Mouse (Mus musculus): ENCODE results near the gene Ano1.

Gene Ano1

GRCm38 (mm10) chr7:144768845-144769244, 17.1 kb upstream of the Ano1 start:
- no peak for DNase-seq (ENCODE audit: low read depth, low spot score)

- no peak for DNase-seq (ENCODE audit: low read depth, low spot score)
These were observed 12.9 kb upstream of the Ano1 start for GRCm38 (mm10) chr7:144764537-144765282.

GRCm38 (mm10) chr7:144764013-144764412, 12.2 kb upstream of the Ano1 start:
- no peak for DNase-seq (ENCODE audit: low read depth, low spot score)

GRCm38 (mm10) chr7:144762496-144763235, 10.9 kb upstream of the Ano1 start:
- no peak for DNase-seq (ENCODE audit: low read depth, low spot score)

- DNase-seq (ENCODE audit: low read depth, low spot score), result no peak
These were observed 8.5 kb upstream of the Ano1 start for GRCm38 (mm10) chr7:144760228-144760627.

- DNase-seq (ENCODE audit: low read depth, low spot score), result no peak
These were observed 7.7 kb upstream of the Ano1 start for GRCm38 (mm10) chr7:144759455-144759854.

GRCm38 (mm10) chr7:144755511-144756378, 4.0 kb upstream of the Ano1 start:
- DNase-seq (ENCODE audit: low read depth, low spot score), result no peak

GRCm38 (mm10) chr7:144754722-144755121, 2.9 kb upstream of the Ano1 start:
- DNase-seq (ENCODE audit: low read depth, low spot score), result no peak

- DNase-seq (ENCODE audit: low read depth, low spot score), result no peak
These were observed 1.9 kb upstream of the Ano1 start for GRCm38 (mm10) chr7:144753657-144754031.

- no peak for DNase-seq (ENCODE audit: low read depth, low spot score)
These were observed 1.3 kb upstream of the Ano1 start for GRCm38 (mm10) chr7:144752919-144753656.

GRCm38 (mm10) chr7:144747756-144748155, 4.0 kb downstream of the Ano1 start:
- DNase-seq (ENCODE audit: low read depth, low spot score), result no peak

GRCm38 (mm10) chr7:144746466-144746865, 5.3 kb downstream of the Ano1 start:
- DNase-seq (ENCODE audit: low read depth, low spot score), result no peak

GRCm38 (mm10) chr7:144743874-144744273, 7.9 kb downstream of the Ano1 start:
- DNase-seq (ENCODE audit: low read depth, low spot score), result no peak

GRCm38 (mm10) chr7:144740643-144741042, 11.1 kb downstream of the Ano1 start:
- no peak for DNase-seq (ENCODE audit: low read depth, low spot score)

- DNase-seq (ENCODE audit: low read depth, low spot score), result no peak
These were observed 12.0 kb downstream of the Ano1 start for GRCm38 (mm10) chr7:144739810-144740209.

- peak; percentile 3 for DNase-seq (ENCODE audit: low read depth, low spot score)
These were observed 13.4 kb downstream of the Ano1 start for GRCm38 (mm10) chr7:144738357-144738798.

GRCm38 (mm10) chr7:144731897-144732291, 19.9 kb downstream of the Ano1 start:
- DNase-seq (ENCODE audit: low read depth, low spot score), result peak; percentile 9

- DNase-seq (ENCODE audit: low read depth, low spot score), result no peak
These were observed 20.4 kb downstream of the Ano1 start for GRCm38 (mm10) chr7:144731182-144731896.

- DNase-seq (ENCODE audit: low read depth, low spot score), result no peak
These were observed 27.5 kb downstream of the Ano1 start for GRCm38 (mm10) chr7:144724283-144724682.

GRCm38 (mm10) chr7:144719956-144720355, 31.8 kb downstream of the Ano1 start:
- no peak for DNase-seq (ENCODE audit: low read depth, low spot score)

- no peak for DNase-seq (ENCODE audit: low read depth, low spot score)
These were observed 34.0 kb downstream of the Ano1 start for GRCm38 (mm10) chr7:144717736-144718135.

Data from ES-CJ7 (cell line).